In the genomic region with DNA sequence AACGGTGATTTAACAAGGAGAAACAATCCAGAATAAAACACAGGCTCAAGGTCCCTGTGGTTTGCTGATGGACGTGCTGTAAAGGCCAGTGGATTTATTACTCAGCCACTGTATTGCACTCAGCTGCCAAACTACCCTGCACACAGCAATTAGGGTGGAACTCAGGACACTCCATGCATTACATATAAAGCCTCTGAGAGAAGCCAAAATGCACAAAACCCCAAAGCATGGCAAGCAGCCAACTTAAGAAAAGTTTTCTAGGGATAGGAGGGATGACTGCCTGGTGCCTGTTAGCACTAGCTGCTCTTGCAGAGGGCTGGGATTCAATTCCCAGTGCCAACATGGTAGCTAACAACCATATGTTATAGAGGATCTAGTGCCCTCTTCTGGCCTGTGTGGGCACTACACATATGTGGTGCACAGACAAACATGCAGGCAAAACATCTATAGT, we compare ENCODE assay signal across 8 mouse cellular contexts. TPM values are rescaled to one million over a fixed set of nuclear protein-coding genes. Genes with fewer than 3 reads are reported as not detected.
DNase-seq lines count a peak whose midpoint lies in the region; ATAC-seq lines count a peak whose summit lies in the region.

No protein-coding gene starts in this region.

- no peak overlapping the region for H3K4me3 ChIP-seq in forebrain, embryonic 13.5 days
- H3K4me3 ChIP-seq in forebrain, embryonic 12.5 days (replicated peaks): no peak overlapping the region

- H3K4me1 ChIP-seq in forebrain, embryonic 13.5 days: peaks cover 77% of the 10 kb centered on the region
- peaks cover 38% of the 10 kb centered on the region for H3K4me1 ChIP-seq in forebrain, embryonic 12.5 days

- H3K9me3 ChIP-seq in forebrain, embryonic 13.5 days (replicated peaks): no peaks in the 10 kb centered on the region
- H3K9me3 ChIP-seq in forebrain, embryonic 12.5 days: no peaks in the 10 kb centered on the region

- ATAC-seq in forebrain, embryonic 13.5 days: no peak
- no peak for ATAC-seq in forebrain, embryonic 12.5 days (ENCODE audit: low FRiP score)
- ATAC-seq in granulocyte monocyte progenitor cell, adult 5-6 weeks (replicated peaks; ENCODE audit: poor library complexity, severe bottlenecking): 0 out of 2 replicates have a peak, but pooled peaks have one; percentile 31
- 0 out of 2 replicates have a peak, but pooled peaks have one; percentile 30 for ATAC-seq in megakaryocyte, adult 5-6 weeks (ENCODE audit: poor library complexity, severe bottlenecking)
- no peak for ATAC-seq in inflammation-experienced regulatory T-cells, adult 6 months

- H3K27ac ChIP-seq in forebrain, embryonic 13.5 days: 0 out of 2 replicates have a peak overlapping the region, but pooled peaks have one; percentile 1
- H3K27ac ChIP-seq in forebrain, embryonic 12.5 days: no peak overlapping the region

- H3K36me3 ChIP-seq in forebrain, embryonic 13.5 days (ENCODE audit: poor library complexity, severe bottlenecking): no peaks in the 10 kb centered on the region
- no peaks in the 10 kb centered on the region for H3K36me3 ChIP-seq in forebrain, embryonic 12.5 days (replicated peaks)

- peak; percentile 65 for DNase-seq in ES-CJ7 (ENCODE audit: low read depth, low spot score)
- DNase-seq in gastrocnemius, postnatal 14 days: no peak
- no peak for DNase-seq in urinary bladder, postnatal 4 days (ENCODE audit: low spot score in 2 of 2)

- intact Hi-C loops in gastrocnemius, postnatal 14 days (cut with DNase I; ENCODE audit: low total_unique reads): loop anchor here (10.0 kb wide), 1 partner anchor 47 kb away; a partner anchor contains a TSS

- H3K4me2 ChIP-seq in forebrain, embryonic 13.5 days: no peak overlapping the region
- H3K4me2 ChIP-seq in forebrain, embryonic 12.5 days: no peak overlapping the region

- WGBS in forebrain, embryonic 13.5 days: 43% methylated on average over 2 of the region's 2 CpGs
- WGBS in forebrain, embryonic 12.5 days: 73% methylated on average over 2 of the region's 2 CpGs

- H3K27me3 ChIP-seq in forebrain, embryonic 13.5 days: no peaks in the 10 kb centered on the region
- H3K27me3 ChIP-seq in forebrain, embryonic 12.5 days: no peaks in the 10 kb centered on the region

- H3K9ac ChIP-seq in forebrain, embryonic 13.5 days: no peak overlapping the region
- H3K9ac ChIP-seq in forebrain, embryonic 12.5 days: no peak overlapping the region

RNA-seq across cellular contexts. Expression of a gene that starts 45.3 kb away (rescaled TPM):
- polyA plus RNA-seq in forebrain, embryonic 13.5 days (2015; fragmentation: Nextera tagmentation; extraction: Ambion mirVana): 29.7 and 35.3 TPM in 2 replicates
- 31.3 and 32.6 TPM in 2 replicates for polyA plus RNA-seq in forebrain, embryonic 12.5 days (2016; fragmentation: Nextera tagmentation; extraction: Ambion mirVana)
- 14.1 and 16.8 TPM in 2 replicates for total RNA-seq in granulocyte monocyte progenitor cell, adult 5-6 weeks (2014; fragmentation: Nextera tagmentation)
- 3.3 and 5.0 TPM in 2 replicates for total RNA-seq in granulocyte monocyte progenitor cell, adult 5-6 weeks (2017)
- 6.0 and 6.3 TPM in 2 replicates for total RNA-seq in megakaryocyte, adult 5-6 weeks (2015)
- 4.3 and 6.1 TPM in 2 replicates for total RNA-seq in megakaryocyte, adult 5-6 weeks (2017)
- total RNA-seq in gastrocnemius, postnatal 14 days (2021): 10 to 100 TPM; 42.1 to 50.2 TPM
- 10 to 100 TPM in 2 of 3 experiments, 1 to 10 TPM in 1; 8.9 to 34.5 (median 24.4) TPM for polyA plus RNA-seq in inflammation-experienced regulatory T-cells, adult 6 months (2017; shearing (Covaris generic))

RNA-seq across cellular contexts. Expression of a gene that starts 45.7 kb away (rescaled TPM):
- 3.1 and 5.8 TPM in 2 replicates for polyA plus RNA-seq in forebrain, embryonic 13.5 days (2015; fragmentation: Nextera tagmentation; extraction: Ambion mirVana)
- polyA plus RNA-seq in forebrain, embryonic 12.5 days (2016; fragmentation: Nextera tagmentation; extraction: Ambion mirVana): 3.0 and 3.2 TPM in 2 replicates
- 1.8 TPM in 1 of 2 replicates, not detected in the other for total RNA-seq in granulocyte monocyte progenitor cell, adult 5-6 weeks (2014; fragmentation: Nextera tagmentation)
- 0.52 and 1.2 TPM in 2 replicates for total RNA-seq in granulocyte monocyte progenitor cell, adult 5-6 weeks (2017)
- 0.16 TPM in 1 of 2 replicates, not detected in the other for total RNA-seq in megakaryocyte, adult 5-6 weeks (2015)
- 0.11 and 0.98 TPM in 2 replicates for total RNA-seq in megakaryocyte, adult 5-6 weeks (2017)
- under 1 TPM; 0.86 TPM for total RNA-seq in gastrocnemius, postnatal 14 days (2021)
- under 1 TPM; 0.25 to 0.87 (median 0.42) TPM for polyA plus RNA-seq in inflammation-experienced regulatory T-cells, adult 6 months (2017; shearing (Covaris generic))

Comparison
In these comparisons a context has a peak if more than half of its experiments do, and no peak if none do; other contexts are left out.
1. ATAC-seq: peak in granulocyte monocyte progenitor cell, adult 5-6 weeks (single experiment) and megakaryocyte, adult 5-6 weeks (single experiment); none in forebrain, embryonic 13.5 days (single experiment), forebrain, embryonic 12.5 days (single experiment) and inflammation-experienced regulatory T-cells, adult 6 months (single experiment).